Mouse (Mus musculus) midbrain, embryonic 13.5 days (tissue): ENCODE measurements around the gene Socs1. TPM values are rescaled to one million over a fixed set of nuclear protein-coding genes. Genes with fewer than 3 reads are reported as not detected.

Source experiments
- ATAC-seq: fragments of 200-750 bp; cut with Nextera tagmentation; 2 replicates; pipeline ENCODE4 v1.8.0; 2017; ENCODE audit warnings: mild to moderate bottlenecking, moderate TSS enrichment, moderate library complexity
- H3K27ac ChIP-seq: fragments of 300-500 bp; sonication (generic); 2 replicates; pipeline ENCODE4 v1.5.1; 2015; ENCODE audit warnings: inconsistent platforms, mild to moderate bottlenecking, moderate library complexity
- H3K27me3 ChIP-seq: fragments of 300-500 bp; sonication (generic); 2 replicates; pipeline ENCODE4 v1.6.1; 2015; ENCODE audit warnings: mild to moderate bottlenecking, inconsistent platforms
- H3K36me3 ChIP-seq: fragments of 300-500 bp; sonication (generic); 2 replicates; pipeline ENCODE4 v1.6.1; 2015; ENCODE audit warnings: mild to moderate bottlenecking, inconsistent platforms
- H3K4me1 ChIP-seq: fragments of 300-500 bp; sonication (generic); replicated peaks from 2 replicates; pipeline ENCODE4 v1.6.1; 2015; ENCODE audit warnings: inconsistent platforms
- H3K4me2 ChIP-seq: fragments of 300-500 bp; sonication (generic); replicated peaks from 2 replicates; pipeline ENCODE4 v1.6.1; 2015; ENCODE audit warnings: moderate library complexity, mild to moderate bottlenecking, inconsistent platforms
- H3K4me3 ChIP-seq: fragments of 300-500 bp; sonication (generic); replicated peaks from 2 replicates; pipeline ENCODE4 v1.5.1; 2015; ENCODE audit warnings: mild to moderate bottlenecking, inconsistent platforms
- H3K9ac ChIP-seq: fragments of 300-500 bp; sonication (generic); replicated peaks from 2 replicates; pipeline ENCODE4 v1.6.1; 2015; ENCODE audit warnings: mild to moderate bottlenecking, inconsistent platforms
- H3K9me3 ChIP-seq: fragments of 300-500 bp; sonication (generic); 2 replicates; pipeline ENCODE4 v1.6.1; 2016; ENCODE audit warnings: mild to moderate bottlenecking, inconsistent platforms
- WGBS: fragments of 180-500 bp; shearing (Covaris S2); methylation state at CpG from one replicate; pipeline ENCODE4 v1.1.7; 2015; 5-methylcytosine and 5-hydroxymethylcytosine counted together
- polyA plus RNA-seq: library from polyadenylated mRNA; unstranded; fragments of >200 nt; fragmentation: Nextera tagmentation; extraction: Ambion mirVana; gene quantifications from 2 replicates; pipeline ENCODE4 v1.2.1, GENCODE M21; 2015

Gene Socs1
- polyA plus RNA-seq, 1 experiment from 2014 or later, result 2.3 TPM

- Histone ChIP-seq H3K9ac (no peak overlapping the region), H3K9me3 (no peaks in the 10 kb centered on the region), H3K36me3 (no peaks in the 10 kb centered on the region), H3K4me3 (no peak overlapping the region), H3K4me1 (no peaks in the 10 kb centered on the region), H3K27me3 (peaks cover 6% of the 10 kb centered on the region; the same call in 1 of the 2 replicates), H3K4me2 (no peak overlapping the region), H3K27ac (no peak overlapping the region)
- no peak for ATAC-seq
- WGBS, result 65% methylated on average over 19 of the region's 19 CpGs
Measured at GRCm38 (mm10) chr16:10771769-10772510, 13.4 kb downstream of the Socs1 start.

GRCm38 (mm10) chr16:10770531-10771325 lies 14.6 kb downstream of the Socs1 start:
- Histone ChIP-seq H3K4me1 (no peaks in the 10 kb centered on the region), H3K9me3 (no peaks in the 10 kb centered on the region), H3K4me3 (no peak overlapping the region), H3K4me2 (no peak overlapping the region), H3K9ac (no peak overlapping the region), H3K36me3 (no peaks in the 10 kb centered on the region), H3K27ac (no peak overlapping the region), H3K27me3 (peaks cover 6% of the 10 kb centered on the region; the same call in 1 of the 2 replicates)
- no peak; the same call in 1 of the 2 replicates for ATAC-seq
- WGBS, result 61% methylated on average over 4 of the region's 4 CpGs

DNA sequence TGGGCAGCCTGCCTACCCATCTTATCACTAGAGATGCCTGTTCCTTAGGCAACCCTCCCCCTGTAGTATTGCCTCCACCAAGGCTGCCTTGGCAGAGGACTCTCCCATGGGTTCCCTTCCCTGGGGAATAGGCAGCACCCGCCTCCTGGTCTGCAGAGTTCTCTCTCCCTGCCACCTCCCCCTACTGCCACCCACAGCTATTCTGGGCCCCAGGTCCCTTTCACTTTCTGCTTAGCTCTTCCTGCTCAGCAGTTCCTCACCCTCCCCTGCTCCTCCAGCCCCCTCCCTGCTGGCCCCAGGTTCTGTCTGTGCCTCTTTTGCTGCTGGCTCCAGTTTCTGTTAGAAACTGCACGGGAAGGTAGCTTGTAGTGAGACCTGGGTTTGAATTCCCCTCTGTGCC lies 15.7 kb downstream of the Socs1 start:
- no peak for ATAC-seq
- Histone ChIP-seq H3K4me1 (no peaks in the 10 kb centered on the region), H3K36me3 (no peaks in the 10 kb centered on the region), H3K4me3 (no peak overlapping the region), H3K27ac (no peak overlapping the region), H3K9ac (no peak overlapping the region), H3K4me2 (no peak overlapping the region), H3K27me3 (peaks cover 6% of the 10 kb centered on the region; the same call in 1 of the 2 replicates), H3K9me3 (no peaks in the 10 kb centered on the region)
- WGBS, result 49% methylated on average over 2 of the region's 2 CpGs

DNA sequence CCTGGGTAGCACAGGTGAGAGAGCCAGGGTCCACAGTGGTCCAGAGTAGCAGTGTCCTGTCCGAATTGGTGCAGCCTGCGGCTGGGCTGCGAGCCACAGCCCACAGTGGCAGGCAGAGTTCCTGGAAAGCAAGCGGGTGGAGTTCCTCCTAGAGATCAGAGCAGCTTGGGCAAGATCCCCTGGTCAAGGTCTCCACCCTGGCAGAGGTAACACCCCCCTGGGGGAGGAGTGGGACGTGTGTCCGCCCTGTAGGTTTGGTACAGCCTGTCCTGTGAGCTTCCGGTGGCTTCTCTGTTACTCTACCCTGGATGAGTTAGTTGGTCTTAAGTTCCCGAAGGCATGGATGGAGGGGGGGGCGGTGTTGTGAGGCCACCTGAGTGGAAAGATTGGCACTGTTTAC lies 16.5 kb downstream of the Socs1 start:
- Histone ChIP-seq H3K27ac (no peak overlapping the region), H3K9ac (no peak overlapping the region), H3K27me3 (peaks cover 6% of the 10 kb centered on the region; the same call in 1 of the 2 replicates), H3K9me3 (no peaks in the 10 kb centered on the region), H3K4me1 (no peaks in the 10 kb centered on the region), H3K4me3 (no peak overlapping the region), H3K4me2 (no peak overlapping the region), H3K36me3 (no peaks in the 10 kb centered on the region)
- ATAC-seq, result no peak
- 69% methylated on average over 9 of the region's 9 CpGs for WGBS

DNA sequence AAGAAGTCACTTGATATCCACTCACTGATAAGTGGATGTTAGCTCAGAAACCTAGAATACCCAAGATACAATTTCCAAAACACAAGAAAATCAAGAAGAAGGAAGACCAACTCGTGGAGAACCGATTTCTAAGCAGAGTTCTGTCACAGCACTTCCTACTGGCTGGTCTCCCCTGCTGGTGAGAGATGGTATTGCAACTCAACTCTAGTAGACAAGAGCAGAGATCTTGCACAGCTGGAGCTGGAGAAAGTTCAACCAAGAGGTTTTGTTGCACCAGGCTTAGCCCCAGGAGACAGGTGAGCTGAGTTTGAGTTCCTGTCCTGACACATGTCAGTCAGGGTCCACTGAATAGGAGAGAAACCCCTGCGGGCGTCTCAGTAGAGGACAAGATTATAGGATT lies 18.2 kb downstream of the Socs1 start:
- Histone ChIP-seq H3K4me2 (no peak overlapping the region), H3K36me3 (no peaks in the 10 kb centered on the region), H3K27ac (no peak overlapping the region), H3K27me3 (peaks cover 6% of the 10 kb centered on the region; the same call in 1 of the 2 replicates), H3K4me1 (no peaks in the 10 kb centered on the region), H3K9ac (no peak overlapping the region), H3K9me3 (no peaks in the 10 kb centered on the region), H3K4me3 (no peak overlapping the region)
- 44% methylated on average over 4 of the region's 4 CpGs for WGBS
- no peak for ATAC-seq

GRCm38 (mm10) chr16:10764323-10764722 lies 21.0 kb downstream of the Socs1 start:
- no peak for ATAC-seq
- Histone ChIP-seq H3K9ac (no peak overlapping the region), H3K27ac (no peak overlapping the region), H3K4me3 (no peak overlapping the region), H3K36me3 (no peaks in the 10 kb centered on the region), H3K27me3 (peaks cover under 1% of the 10 kb centered on the region; the same call in 1 of the 2 replicates), H3K4me2 (no peak overlapping the region), H3K9me3 (no peaks in the 10 kb centered on the region), H3K4me1 (no peaks in the 10 kb centered on the region)
- WGBS, result 68% methylated on average over 2 of the region's 2 CpGs

- no peak for ATAC-seq
- H3K4me1 ChIP-seq, result no peaks in the 10 kb centered on the region
- no peak overlapping the region for H3K4me3 ChIP-seq
- WGBS, result 67% methylated on average over 6 of the region's 6 CpGs
- H3K27ac ChIP-seq, result no peak overlapping the region
- no peak overlapping the region for H3K4me2 ChIP-seq
- no peak overlapping the region for H3K9ac ChIP-seq
- no peaks in the 10 kb centered on the region for H3K9me3 ChIP-seq
- H3K36me3 ChIP-seq, result no peaks in the 10 kb centered on the region
- H3K27me3 ChIP-seq, result no peaks in the 10 kb centered on the region
Measured at GRCm38 (mm10) chr16:10763540-10764264, 21.6 kb downstream of the Socs1 start.

GRCm38 (mm10) chr16:10762569-10763180 lies 22.7 kb downstream of the Socs1 start:
- Histone ChIP-seq H3K4me3 (no peak overlapping the region), H3K27ac (no peak overlapping the region), H3K27me3 (no peaks in the 10 kb centered on the region), H3K36me3 (no peaks in the 10 kb centered on the region), H3K4me1 (no peaks in the 10 kb centered on the region), H3K9ac (no peak overlapping the region), H3K9me3 (no peaks in the 10 kb centered on the region), H3K4me2 (no peak overlapping the region)
- no peak for ATAC-seq
- 78% methylated on average over 5 of the region's 5 CpGs for WGBS

DNA sequence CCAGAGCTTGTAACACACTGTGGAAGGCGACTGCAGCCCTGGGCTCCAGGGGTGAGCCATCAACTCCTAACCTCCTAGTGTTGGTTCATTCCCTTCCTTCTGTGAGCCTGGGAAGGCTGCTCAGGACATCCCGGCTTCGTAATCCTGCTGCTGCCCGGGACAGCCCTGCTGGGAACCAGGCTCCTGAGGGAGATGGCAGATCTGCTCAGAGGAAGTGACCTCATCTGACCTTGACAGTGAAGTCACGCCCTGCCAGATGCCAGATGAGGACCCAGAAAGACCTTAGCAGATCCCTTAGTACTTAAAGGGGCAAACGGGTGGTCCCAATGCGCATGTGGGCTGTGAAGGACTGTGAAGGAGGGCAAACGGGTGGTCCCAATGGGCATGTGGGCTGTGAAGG lies 24.2 kb downstream of the Socs1 start:
- WGBS, result 80% methylated on average over 8 of the region's 8 CpGs
- no peak overlapping the region for H3K27ac ChIP-seq
- no peak for ATAC-seq

GRCm38 (mm10) chr16:10756168-10756567 lies 29.2 kb downstream of the Socs1 start:
- Histone ChIP-seq H3K27me3 (no peaks in the 10 kb centered on the region), H3K9ac (no peak overlapping the region), H3K9me3 (no peaks in the 10 kb centered on the region), H3K4me1 (no peaks in the 10 kb centered on the region), H3K36me3 (no peaks in the 10 kb centered on the region), H3K4me3 (no peak overlapping the region), H3K27ac (no peak overlapping the region), H3K4me2 (no peak overlapping the region)
- WGBS, result 84% methylated on average over 5 of the region's 6 CpGs
- no peak for ATAC-seq

More for the DNA sequence above, 24.2 kb downstream of the Socs1 start:
- H3K27me3 ChIP-seq, result no peaks in the 10 kb centered on the region
- no peaks in the 10 kb centered on the region for H3K4me1 ChIP-seq
- H3K9me3 ChIP-seq, result no peaks in the 10 kb centered on the region
- no peak overlapping the region for H3K9ac ChIP-seq
- H3K4me3 ChIP-seq, result no peak overlapping the region
- no peaks in the 10 kb centered on the region for H3K36me3 ChIP-seq
- no peak overlapping the region for H3K4me2 ChIP-seq

- ATAC-seq, result 0 out of 2 replicates have a peak, but pooled peaks have one; percentile 21
- Histone ChIP-seq H3K4me1 (0 out of 2 replicates have a peak, but pooled peaks cover 2% of the 10 kb centered on the region), H3K9ac (no peak overlapping the region), H3K27ac (no peak overlapping the region), H3K36me3 (no peaks in the 10 kb centered on the region), H3K4me2 (no peak overlapping the region), H3K4me3 (no peak overlapping the region), H3K9me3 (no peaks in the 10 kb centered on the region), H3K27me3 (no peaks in the 10 kb centered on the region)
- 92% methylated on average over 3 of the region's 3 CpGs for WGBS
Measured at GRCm38 (mm10) chr16:10754521-10755296, 30.6 kb downstream of the Socs1 start.
